Mouse (Mus musculus): ENCODE results near the gene Btbd7.

GRCm38 (mm10) chr12:102730798-102731619 lies 147.3 kb downstream of the Btbd7 start:
- TF ChIP-seq POLR2A (IDR thresholded peaks at IDR 0.05; ENCODE audit: low read depth, low read length) (no peak), CTCF (IDR thresholded peaks at IDR 0.05; ENCODE audit: extremely low read depth, insufficient read length, insufficient replicate concordance, low read depth, low read length) (no peak)
